Mouse (Mus musculus): Measurements from ENCODE around the gene Sec14l5. TPM values are rescaled to one million over a fixed set of nuclear protein-coding genes. Genes with fewer than 3 reads are reported as not detected.

Sec14l5 gene
- polyA plus RNA-seq, 1 experiment from 2014 or later: not detected

- Histone ChIP-seq H3K9ac (ENCODE audit: low read depth, low read length) (no peak overlapping the region), H3K4me2 (no peak overlapping the region), H3K9me3 (replicated peaks; ENCODE audit: control insufficient read depth, low read length) (no peaks in the 10 kb centered on the region), H3K36me3 (ENCODE audit: control insufficient read depth, insufficient read depth, low read length) (no peaks in the 10 kb centered on the region), H3K27me3 (ENCODE audit: control insufficient read depth, insufficient read depth, low read length) (0 out of 2 replicates have a peak, but pooled peaks cover 4% of the 10 kb centered on the region), H3K27ac (ENCODE audit: low read depth, low read length) (no peak overlapping the region), H3K4me3 (ENCODE audit: low read depth, low read length) (no peak overlapping the region), H3K4me1 (ENCODE audit: control insufficient read depth, insufficient read depth, low read length) (no peaks in the 10 kb centered on the region)
- ATAC-seq (replicated peaks; ENCODE audit: insufficient number of reproducible peaks, low FRiP score, low TSS enrichment): no peak
- 50% methylated on average over 8 of the region's 8 CpGs for WGBS (ENCODE audit: insufficient replicate concordance)
These were observed 12.3 kb downstream of the Sec14l5 start for GRCm38 (mm10) chr16:5159248-5159647.

GRCm38 (mm10) chr16:5164327-5164726, 17.4 kb downstream of the Sec14l5 start:
- H3K4me2 ChIP-seq: no peak overlapping the region
- H3K27ac ChIP-seq (ENCODE audit: low read depth, low read length): no peak overlapping the region
- H3K27me3 ChIP-seq (ENCODE audit: control insufficient read depth, insufficient read depth, low read length): 0 out of 2 replicates have a peak, but pooled peaks cover 4% of the 10 kb centered on the region
- H3K9me3 ChIP-seq (replicated peaks; ENCODE audit: control insufficient read depth, low read length): no peaks in the 10 kb centered on the region
- H3K4me1 ChIP-seq (ENCODE audit: control insufficient read depth, insufficient read depth, low read length): no peaks in the 10 kb centered on the region
- H3K36me3 ChIP-seq (ENCODE audit: control insufficient read depth, insufficient read depth, low read length): no peaks in the 10 kb centered on the region
- no peak overlapping the region for H3K4me3 ChIP-seq (ENCODE audit: low read depth, low read length)
- no peak for ATAC-seq (replicated peaks; ENCODE audit: insufficient number of reproducible peaks, low FRiP score, low TSS enrichment)
- WGBS (ENCODE audit: insufficient replicate concordance): 74% methylated on average over 6 of the region's 6 CpGs
- H3K9ac ChIP-seq (ENCODE audit: low read depth, low read length): no peak overlapping the region

- Histone ChIP-seq H3K27ac (ENCODE audit: low read depth, low read length) (no peak overlapping the region), H3K9ac (ENCODE audit: low read depth, low read length) (no peak overlapping the region), H3K36me3 (ENCODE audit: control insufficient read depth, insufficient read depth, low read length) (no peaks in the 10 kb centered on the region), H3K4me1 (ENCODE audit: control insufficient read depth, insufficient read depth, low read length) (no peaks in the 10 kb centered on the region), H3K9me3 (replicated peaks; ENCODE audit: control insufficient read depth, low read length) (no peaks in the 10 kb centered on the region), H3K27me3 (ENCODE audit: control insufficient read depth, insufficient read depth, low read length) (no peaks in the 10 kb centered on the region), H3K4me2 (no peak overlapping the region), H3K4me3 (ENCODE audit: low read depth, low read length) (no peak overlapping the region)
- ATAC-seq (replicated peaks; ENCODE audit: insufficient number of reproducible peaks, low FRiP score, low TSS enrichment): no peak
- WGBS (ENCODE audit: insufficient replicate concordance): 86% methylated on average over 2 of the region's 2 CpGs
These were observed 21.1 kb downstream of the Sec14l5 start for GRCm38 (mm10) chr16:5168038-5168437.

- H3K27me3 ChIP-seq (ENCODE audit: control insufficient read depth, insufficient read depth, low read length): no peaks in the 10 kb centered on the region
- no peak overlapping the region for H3K4me3 ChIP-seq (ENCODE audit: low read depth, low read length)
- H3K9ac ChIP-seq (ENCODE audit: low read depth, low read length): no peak overlapping the region
- H3K4me2 ChIP-seq: no peak overlapping the region
- 52% methylated on average over 5 of the region's 5 CpGs for WGBS (ENCODE audit: insufficient replicate concordance)
- no peak overlapping the region for H3K27ac ChIP-seq (ENCODE audit: low read depth, low read length)
- no peaks in the 10 kb centered on the region for H3K36me3 ChIP-seq (ENCODE audit: control insufficient read depth, insufficient read depth, low read length)
- no peaks in the 10 kb centered on the region for H3K4me1 ChIP-seq (ENCODE audit: control insufficient read depth, insufficient read depth, low read length)
- no peaks in the 10 kb centered on the region for H3K9me3 ChIP-seq (replicated peaks; ENCODE audit: control insufficient read depth, low read length)
- no peak for ATAC-seq (replicated peaks; ENCODE audit: insufficient number of reproducible peaks, low FRiP score, low TSS enrichment)
These were observed 21.9 kb downstream of the Sec14l5 start for GRCm38 (mm10) chr16:5168829-5169228.

- 86% methylated on average over 6 of the region's 6 CpGs for WGBS (ENCODE audit: insufficient replicate concordance)
- no peak overlapping the region for H3K4me3 ChIP-seq (ENCODE audit: low read depth, low read length)
- no peaks in the 10 kb centered on the region for H3K36me3 ChIP-seq (ENCODE audit: control insufficient read depth, insufficient read depth, low read length)
- no peak for ATAC-seq (replicated peaks; ENCODE audit: insufficient number of reproducible peaks, low FRiP score, low TSS enrichment)
- H3K27me3 ChIP-seq (ENCODE audit: control insufficient read depth, insufficient read depth, low read length): no peaks in the 10 kb centered on the region
- no peak overlapping the region for H3K27ac ChIP-seq (ENCODE audit: low read depth, low read length)
- no peaks in the 10 kb centered on the region for H3K9me3 ChIP-seq (replicated peaks; ENCODE audit: control insufficient read depth, low read length)
- H3K9ac ChIP-seq (ENCODE audit: low read depth, low read length): no peak overlapping the region
- no peak overlapping the region for H3K4me2 ChIP-seq
- H3K4me1 ChIP-seq (ENCODE audit: control insufficient read depth, insufficient read depth, low read length): no peaks in the 10 kb centered on the region
These were observed 25.7 kb downstream of the Sec14l5 start for GRCm38 (mm10) chr16:5172636-5173035.

- WGBS (ENCODE audit: insufficient replicate concordance): 76% methylated on average over 18 of the region's 18 CpGs
- H3K27me3 ChIP-seq (ENCODE audit: control insufficient read depth, insufficient read depth, low read length): peaks cover 4% of the 10 kb centered on the region
- no peak overlapping the region for H3K4me3 ChIP-seq (ENCODE audit: low read depth, low read length)
- no peaks in the 10 kb centered on the region for H3K4me1 ChIP-seq (ENCODE audit: control insufficient read depth, insufficient read depth, low read length)
- no peaks in the 10 kb centered on the region for H3K36me3 ChIP-seq (ENCODE audit: control insufficient read depth, insufficient read depth, low read length)
- H3K27ac ChIP-seq (ENCODE audit: low read depth, low read length): no peak overlapping the region
- H3K4me2 ChIP-seq: no peak overlapping the region
- ATAC-seq (replicated peaks; ENCODE audit: insufficient number of reproducible peaks, low FRiP score, low TSS enrichment): no peak
- H3K9ac ChIP-seq (ENCODE audit: low read depth, low read length): no peak overlapping the region
- no peaks in the 10 kb centered on the region for H3K9me3 ChIP-seq (replicated peaks; ENCODE audit: control insufficient read depth, low read length)
These were observed 36.5 kb downstream of the Sec14l5 start for GRCm38 (mm10) chr16:5183310-5183975.

- no peak for ATAC-seq (replicated peaks; ENCODE audit: insufficient number of reproducible peaks, low FRiP score, low TSS enrichment)
- 51% methylated on average over 8 of the region's 8 CpGs for whole genome bisulfite sequencing (ENCODE audit: insufficient replicate concordance)
These were observed 37.2 kb downstream of the Sec14l5 start for GRCm38 (mm10) chr16:5184101-5184500.

GRCm38 (mm10) chr16:5184956-5185355, 38.0 kb downstream of the Sec14l5 start:
- H3K36me3 ChIP-seq (ENCODE audit: control insufficient read depth, insufficient read depth, low read length): no peaks in the 10 kb centered on the region
- no peak for ATAC-seq (replicated peaks; ENCODE audit: insufficient number of reproducible peaks, low FRiP score, low TSS enrichment)
- no peak overlapping the region for H3K4me3 ChIP-seq (ENCODE audit: low read depth, low read length)
- H3K4me2 ChIP-seq: no peak overlapping the region
- H3K9ac ChIP-seq (ENCODE audit: low read depth, low read length): no peak overlapping the region
- no peak overlapping the region for H3K27ac ChIP-seq (ENCODE audit: low read depth, low read length)
- WGBS (ENCODE audit: insufficient replicate concordance): 79% methylated on average over 5 of the region's 5 CpGs
- H3K4me1 ChIP-seq (ENCODE audit: control insufficient read depth, insufficient read depth, low read length): no peaks in the 10 kb centered on the region
- peaks cover 4% of the 10 kb centered on the region for H3K27me3 ChIP-seq (ENCODE audit: control insufficient read depth, insufficient read depth, low read length)
- H3K9me3 ChIP-seq (replicated peaks; ENCODE audit: control insufficient read depth, low read length): no peaks in the 10 kb centered on the region

More at GRCm38 (mm10) chr16:5184101-5184500, 37.2 kb downstream of the Sec14l5 start:
- peaks cover 4% of the 10 kb centered on the region for H3K27me3 ChIP-seq (ENCODE audit: control insufficient read depth, insufficient read depth, low read length)
- H3K4me2 ChIP-seq: no peak overlapping the region
- no peak overlapping the region for H3K4me3 ChIP-seq (ENCODE audit: low read depth, low read length)
- H3K9me3 ChIP-seq (replicated peaks; ENCODE audit: control insufficient read depth, low read length): no peaks in the 10 kb centered on the region
- H3K4me1 ChIP-seq (ENCODE audit: control insufficient read depth, insufficient read depth, low read length): no peaks in the 10 kb centered on the region
- H3K27ac ChIP-seq (ENCODE audit: low read depth, low read length): no peak overlapping the region
- no peaks in the 10 kb centered on the region for H3K36me3 ChIP-seq (ENCODE audit: control insufficient read depth, insufficient read depth, low read length)
- H3K9ac ChIP-seq (ENCODE audit: low read depth, low read length): no peak overlapping the region

- Histone ChIP-seq H3K4me2 (no peak overlapping the region), H3K9ac (ENCODE audit: low read depth, low read length) (no peak overlapping the region)
These were observed 38.8 kb downstream of the Sec14l5 start for GRCm38 (mm10) chr16:5185691-5186090.

More at GRCm38 (mm10) chr16:5185691-5186090, 38.8 kb downstream of the Sec14l5 start:
- H3K4me3 ChIP-seq (ENCODE audit: low read depth, low read length): no peak overlapping the region
- peaks cover 4% of the 10 kb centered on the region; the same call in 1 of the 2 replicates for H3K27me3 ChIP-seq (ENCODE audit: control insufficient read depth, insufficient read depth, low read length)
- no peaks in the 10 kb centered on the region for H3K4me1 ChIP-seq (ENCODE audit: control insufficient read depth, insufficient read depth, low read length)
- no peak overlapping the region for H3K27ac ChIP-seq (ENCODE audit: low read depth, low read length)
- WGBS (ENCODE audit: insufficient replicate concordance): 59% methylated on average over 7 of the region's 7 CpGs
- H3K9me3 ChIP-seq (replicated peaks; ENCODE audit: control insufficient read depth, low read length): no peaks in the 10 kb centered on the region
- no peaks in the 10 kb centered on the region for H3K36me3 ChIP-seq (ENCODE audit: control insufficient read depth, insufficient read depth, low read length)
- no peak for ATAC-seq (replicated peaks; ENCODE audit: insufficient number of reproducible peaks, low FRiP score, low TSS enrichment)
